In genomic region chr4:139046354-139046753, GRCm38 (mm10) we compare ENCODE assay signal across 30 mouse cellular contexts. TPM values are rescaled to one million over a fixed set of nuclear protein-coding genes. Genes with fewer than 3 reads are reported as not detected.
DNase-seq lines count a peak whose midpoint lies in the region; ATAC-seq and TF ChIP-seq lines count a peak whose summit lies in the region.
"Had no signal": no experiment of that assay in that cellular context is flagged by ENCODE, and none has a peak within 500 bp of the region (broad histone marks: within the 10 kb centered on the region; RNA-seq: fewer than 3 reads in every experiment).

No protein-coding gene starts in this region.

- no peak overlapping the region for H3K27ac ChIP-seq in midbrain, embryonic 14.5 days (replicated peaks; ENCODE audit: low read depth, low read length)
- no peak overlapping the region for H3K27ac ChIP-seq in midbrain, embryonic 11.5 days (ENCODE audit: low read depth, low read length)
- H3K27ac ChIP-seq: forebrain, embryonic 12.5 days; hindbrain, embryonic 12.5 days; kidney, embryonic 15.5 days; liver, embryonic 14.5 days; macrophage had no signal

- no peak for TF ChIP-seq CTCF in brain, embryonic 14.5 days (IDR thresholded peaks at IDR 0.05; ENCODE audit: borderline replicate concordance, extremely low read depth, insufficient read depth, insufficient read length)

- peak; percentile 32 to 48 for DNase-seq in cerebellum, postnatal 25 days
- no peak for DNase-seq in cerebellum, postnatal 36 days
- peak; percentile 39 to 67 for DNase-seq in layer of hippocampus, adult 18-20 months (ENCODE audit: low spot score in 2 of 2)
- DNase-seq in layer of hippocampus, postnatal 10 days (ENCODE audit: low spot score in 2 of 2) = no peak
- peak; percentile 39 for DNase-seq in midbrain, embryonic 14.5 days
- DNase-seq in midbrain, embryonic 11.5 days (ENCODE audit: low spot score, missing footprints) = no peak
- peak; percentile 69 for DNase-seq in brain, embryonic 14.5 days (ENCODE audit: low read depth)
- DNase-seq in adrenal gland, postnatal 10 days = no peak
- DNase-seq: adrenal gland, postnatal 25 days; cerebellum, adult 8-10 months; gastrocnemius, postnatal 14 days; heart, postnatal 14 days; kidney, adult 18-20 months; kidney, postnatal 25 days; liver; lung, adult 2 months; lung, postnatal 10 days; thymus, adult 2 months; thymus, postnatal 4 days had no signal

- no peak for ATAC-seq in midbrain, embryonic 14.5 days (ENCODE audit: low FRiP score, low TSS enrichment)
- ATAC-seq in midbrain, embryonic 11.5 days (ENCODE audit: low FRiP score) = no peak
- ATAC-seq: CD4-positive, CD25-positive, alpha-beta regulatory T cell, adult 4 months had no signal

- no peaks in the 10 kb centered on the region for H3K36me3 ChIP-seq in midbrain, embryonic 14.5 days (ENCODE audit: control insufficient read depth, insufficient read depth, low read length)
- no peaks in the 10 kb centered on the region for H3K36me3 ChIP-seq in midbrain, embryonic 11.5 days (ENCODE audit: control insufficient read depth, insufficient read depth, low read length)
- H3K36me3 ChIP-seq: forebrain, embryonic 12.5 days; hindbrain, embryonic 12.5 days; kidney, embryonic 15.5 days had no signal

- H3K27me3 ChIP-seq in midbrain, embryonic 14.5 days (ENCODE audit: control insufficient read depth, insufficient read depth, low read length) = no peaks in the 10 kb centered on the region
- H3K27me3 ChIP-seq in midbrain, embryonic 11.5 days (ENCODE audit: control insufficient read depth, insufficient read depth, low read length) = no peaks in the 10 kb centered on the region
- H3K27me3 ChIP-seq: forebrain, embryonic 12.5 days; kidney, embryonic 15.5 days had no signal

- no peaks in the 10 kb centered on the region for H3K9me3 ChIP-seq in midbrain, embryonic 14.5 days (ENCODE audit: control insufficient read depth, low read length)
- no peaks in the 10 kb centered on the region for H3K9me3 ChIP-seq in midbrain, embryonic 11.5 days (ENCODE audit: control insufficient read depth, low read length)

- no peak overlapping the region for H3K4me3 ChIP-seq in midbrain, embryonic 14.5 days (replicated peaks; ENCODE audit: low read depth, low read length)
- H3K4me3 ChIP-seq in midbrain, embryonic 11.5 days (ENCODE audit: low read depth, low read length) = no peak overlapping the region
- H3K4me3 ChIP-seq: erythroblast, embryonic 14.5 days; forebrain, embryonic 12.5 days; hindbrain, embryonic 12.5 days; kidney, embryonic 15.5 days had no signal

- 63% methylated on average over 5 of the region's 5 CpGs for WGBS in midbrain, embryonic 14.5 days
- WGBS in midbrain, embryonic 11.5 days = 81% methylated on average over 5 of the region's 5 CpGs

- 0 out of 2 replicates have a peak, but pooled peaks cover 4% of the 10 kb centered on the region for H3K4me1 ChIP-seq in midbrain, embryonic 14.5 days (ENCODE audit: control insufficient read depth, insufficient read depth, low read length)
- no peaks in the 10 kb centered on the region for H3K4me1 ChIP-seq in midbrain, embryonic 11.5 days (ENCODE audit: control insufficient read depth, insufficient read depth, low read length)
- H3K4me1 ChIP-seq: kidney, embryonic 15.5 days had no signal

- H3K9ac ChIP-seq in midbrain, embryonic 14.5 days (replicated peaks; ENCODE audit: low read length) = no peak overlapping the region
- H3K9ac ChIP-seq in midbrain, embryonic 11.5 days (ENCODE audit: low read length) = no peak overlapping the region
- H3K9ac ChIP-seq: forebrain, embryonic 12.5 days; hindbrain, embryonic 12.5 days; kidney, embryonic 15.5 days; liver, embryonic 14.5 days had no signal

- no peak overlapping the region for H3K4me2 ChIP-seq in midbrain, embryonic 14.5 days (ENCODE audit: low read length)
- no peak overlapping the region for H3K4me2 ChIP-seq in midbrain, embryonic 11.5 days
- H3K4me2 ChIP-seq: forebrain, embryonic 12.5 days; hindbrain, embryonic 12.5 days; kidney, embryonic 15.5 days had no signal

- no peak for TF ChIP-seq POLR2A in brain, embryonic 14.5 days (IDR thresholded peaks at IDR 0.05; ENCODE audit: borderline replicate concordance, extremely low read depth, insufficient read depth, insufficient read length, poor library complexity, severe bottlenecking)

RNA-seq across cellular contexts. Expression of gene Htr6, which starts 29.0 kb away (rescaled TPM):
- 1 to 10 TPM; 6.5 to 7.6 TPM for total RNA-seq in layer of hippocampus, adult 18-20 months (2021)
- 1 to 10 TPM; 5.4 to 6.5 TPM for total RNA-seq in layer of hippocampus, postnatal 10 days (2021)
- polyA plus RNA-seq in midbrain, embryonic 14.5 days (2014; fragmentation: Nextera tagmentation; extraction: Ambion mirVana) = 0.32 and 0.57 TPM in 2 replicates
- polyA plus RNA-seq in midbrain, embryonic 11.5 days (2014; fragmentation: Nextera tagmentation; extraction: Ambion mirVana) = not detected in 2 replicates
- 1.8 and 2.0 TPM in 2 replicates for polyA plus RNA-seq in brain, embryonic 14.5 days (2012; rRNA removed)
- total RNA-seq in adrenal gland, postnatal 10 days (2021) = under 1 TPM in 1 of 2 experiments, not detected in 1; 0.45 TPM
- total RNA-seq: gastrocnemius, postnatal 14 days; granulocyte monocyte progenitor cell, adult 5-6 weeks; heart, postnatal 14 days; megakaryocyte-erythroid progenitor cell, adult 5-6 weeks had no signal
- polyA plus RNA-seq: CD4-positive, CD25-positive, alpha-beta regulatory T cell, adult 4 months; embryonic facial prominence, embryonic 14.5 days; erythroblast, embryonic 14.5 days; heart, embryonic 14.5 days; hindbrain, embryonic 12.5 days; kidney, embryonic 15.5 days; liver, embryonic 14.5 days; macrophage; thymus, adult 2 months had no signal

RNA-seq across cellular contexts. Expression of gene Nbl1, which starts 46.4 kb away (rescaled TPM):
- total RNA-seq in layer of hippocampus, adult 18-20 months (2021) = 10 to 100 TPM; 80.3 to 92.2 TPM
- total RNA-seq in layer of hippocampus, postnatal 10 days (2021) = 10 to 100 TPM; 64.4 to 83.9 TPM
- 12.8 and 27.5 TPM in 2 replicates for polyA plus RNA-seq in midbrain, embryonic 14.5 days (2014; fragmentation: Nextera tagmentation; extraction: Ambion mirVana)
- 12.7 and 13.6 TPM in 2 replicates for polyA plus RNA-seq in midbrain, embryonic 11.5 days (2014; fragmentation: Nextera tagmentation; extraction: Ambion mirVana)
- 33.8 and 35.8 TPM in 2 replicates for polyA plus RNA-seq in brain, embryonic 14.5 days (2012; rRNA removed)
- 10 to 100 TPM; 39.7 to 40.9 TPM for total RNA-seq in adrenal gland, postnatal 10 days (2021)
- total RNA-seq: granulocyte monocyte progenitor cell, adult 5-6 weeks; megakaryocyte-erythroid progenitor cell, adult 5-6 weeks had no signal

Comparison
In these comparisons a context has a peak if more than half of its experiments do, and no peak if none do; other contexts are left out.
1. DNase-seq: peak in cerebellum, postnatal 25 days (2 of 2), layer of hippocampus, adult 18-20 months (2 of 2), midbrain, embryonic 14.5 days (single experiment) and brain, embryonic 14.5 days (single experiment); none in cerebellum, postnatal 36 days (0 of 2), layer of hippocampus, postnatal 10 days (0 of 2), midbrain, embryonic 11.5 days (single experiment) and adrenal gland, postnatal 10 days (single experiment).
2. RNA of gene Htr6, which starts 29.0 kb away (total RNA-seq): 6.5 to 7.6 TPM in layer of hippocampus, adult 18-20 months and 5.4 to 6.5 TPM in layer of hippocampus, postnatal 10 days; 0.45 TPM in adrenal gland, postnatal 10 days; every median in the first group is over 4 times any median in the second.